Mouse (Mus musculus) thymus, adult 2 months (tissue): ENCODE data around the gene Fkbpl. TPM values are rescaled to one million over a fixed set of nuclear protein-coding genes. Genes with fewer than 3 reads are reported as not detected.

Experiments used
- DNase-seq: peaks from one replicate; pipeline ENCODE4 v3.0.0; 2021
- H3K27ac ChIP-seq: fragments of 200-500 bp; 2 replicates; pipeline ENCODE4 v1.5.1; 2012; ENCODE audit warnings: low read length, control low read depth; ENCODE audit not compliant: control insufficient read depth, insufficient read depth
- H3K27me3 ChIP-seq: fragments of 200-500 bp; 2 replicates; pipeline ENCODE4 v1.6.1; 2012; ENCODE audit warnings: mild to moderate bottlenecking, low read length, moderate library complexity, mixed read lengths; ENCODE audit not compliant: control insufficient read depth, insufficient read depth
- H3K36me3 ChIP-seq: fragments of 200-500 bp; 2 replicates; pipeline ENCODE4 v1.6.1; 2012; ENCODE audit warnings: mild to moderate bottlenecking, low read length, moderate library complexity; ENCODE audit not compliant: control insufficient read depth, insufficient read depth
- H3K4me1 ChIP-seq: fragments of 200-500 bp; replicated peaks from 2 replicates; pipeline ENCODE4 v1.6.1; 2012; ENCODE audit warnings: low read length; ENCODE audit not compliant: control insufficient read depth, insufficient read depth
- H3K4me3 ChIP-seq: fragments of 200-500 bp; 2 replicates; pipeline ENCODE4 v1.5.1; 2012; ENCODE audit warnings: mild to moderate bottlenecking, low read length, control low read depth, moderate library complexity; ENCODE audit not compliant: control insufficient read depth, insufficient read depth
- CTCF ChIP-seq: fragments of 200-500 bp; IDR thresholded peaks from 2 replicates; pipeline ENCODE4 v1.5.1; 2012; ENCODE audit warnings: mild to moderate bottlenecking, control low read depth, low read length, moderate library complexity, borderline replicate concordance; ENCODE audit not compliant: control insufficient read depth, poor library complexity, insufficient read depth; ENCODE audit errors: extremely low read depth
- POLR2A ChIP-seq: fragments of 200-500 bp; IDR thresholded peaks from 2 replicates; pipeline ENCODE4 v1.6.1; 2012; ENCODE audit warnings: mild to moderate bottlenecking, low read length, control low read depth, moderate library complexity; ENCODE audit not compliant: control insufficient read depth, poor library complexity, insufficient read depth; ENCODE audit errors: extremely low read depth
- WGBS: fragments of 180-500 bp; shearing (Covaris S2); methylation state at CpG from one replicate; pipeline ENCODE4 v1.1.7; 2018; 5-methylcytosine and 5-hydroxymethylcytosine counted together
- polyA plus RNA-seq: library from polyadenylated mRNA; depleted of rRNA; stranded (reverse); fragments of >200 nt; gene quantifications from 2 replicates; pipeline ENCODE4 v1.2.3, GENCODE M21; 2012; rRNA removed

Fkbpl gene
- polyA plus RNA-seq: 3.4 and 5.8 TPM in 2 replicates

DNA sequence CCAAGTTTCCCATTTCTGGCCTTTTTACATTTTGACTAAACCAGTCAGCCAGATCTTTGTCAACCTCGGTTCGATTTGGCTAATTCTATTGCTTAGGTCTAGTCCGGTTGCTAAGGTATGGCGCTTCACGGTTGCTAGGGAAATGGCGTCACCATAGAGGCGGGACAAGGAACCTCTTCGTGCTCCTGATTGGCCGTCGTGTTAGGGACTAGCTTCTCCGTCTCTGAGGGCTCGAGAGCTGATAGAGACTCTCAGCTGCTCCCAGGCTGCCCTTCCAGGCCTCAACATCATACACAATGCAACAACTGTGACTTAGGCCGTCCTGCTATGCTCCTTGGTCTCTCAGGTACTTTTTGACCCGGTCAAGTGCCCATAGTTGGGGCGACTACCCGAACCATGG is at the start of gene Fkbpl:
TSS of gene Fkbpl (plus strand) at position 157 of the 400 bp plus-strand sequence.
- Histone ChIP-seq H3K27ac (peak within 1 kb of the TSS; percentile 37; the same call in 1 of the 2 replicates), H3K4me1 (peaks cover 27% of the 10 kb centered on the region), H3K36me3 (no peaks in the 10 kb centered on the region), H3K27me3 (no peaks in the 10 kb centered on the region), H3K4me3 (peak within 1 kb of the TSS; percentile 39)
- TF ChIP-seq CTCF (no peak), POLR2A (0 out of 2 replicates have a peak, but pooled peaks have one; percentile 33)
- WGBS: 2% methylated on average over 16 of the region's 16 CpGs
- DNase-seq: peak; percentile 96

DNA sequence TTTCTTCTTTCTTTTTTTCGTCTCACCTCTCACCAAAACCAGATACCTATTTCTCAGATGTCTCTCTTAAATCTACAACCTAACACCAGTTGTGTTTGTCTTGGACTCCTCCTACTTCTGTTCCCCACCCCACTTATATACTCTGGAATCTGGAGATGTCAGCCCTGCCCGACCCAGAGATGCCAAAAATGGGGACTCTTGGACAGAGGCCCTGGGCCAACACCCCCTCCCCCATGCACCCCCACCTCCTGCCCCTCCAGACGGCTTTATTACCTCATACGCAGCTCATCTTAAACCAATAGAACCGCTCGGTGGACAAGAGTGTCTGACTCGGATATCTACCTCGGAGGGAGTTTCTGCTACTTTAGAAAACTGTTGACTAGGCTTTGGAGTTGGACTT is 48.5 kb upstream of the Fkbpl start:
- TF ChIP-seq POLR2A: no peak
- no peak for TF ChIP-seq CTCF
- DNase-seq: no peak
- peaks cover 15% of the 10 kb centered on the region for H3K4me1 ChIP-seq
- 91% methylated on average over 8 of the region's 8 CpGs for WGBS
- H3K27me3 ChIP-seq: no peaks in the 10 kb centered on the region
- H3K27ac ChIP-seq: no peak overlapping the region
- peaks cover 20% of the 10 kb centered on the region for H3K36me3 ChIP-seq
- H3K4me3 ChIP-seq: no peak overlapping the region

DNA sequence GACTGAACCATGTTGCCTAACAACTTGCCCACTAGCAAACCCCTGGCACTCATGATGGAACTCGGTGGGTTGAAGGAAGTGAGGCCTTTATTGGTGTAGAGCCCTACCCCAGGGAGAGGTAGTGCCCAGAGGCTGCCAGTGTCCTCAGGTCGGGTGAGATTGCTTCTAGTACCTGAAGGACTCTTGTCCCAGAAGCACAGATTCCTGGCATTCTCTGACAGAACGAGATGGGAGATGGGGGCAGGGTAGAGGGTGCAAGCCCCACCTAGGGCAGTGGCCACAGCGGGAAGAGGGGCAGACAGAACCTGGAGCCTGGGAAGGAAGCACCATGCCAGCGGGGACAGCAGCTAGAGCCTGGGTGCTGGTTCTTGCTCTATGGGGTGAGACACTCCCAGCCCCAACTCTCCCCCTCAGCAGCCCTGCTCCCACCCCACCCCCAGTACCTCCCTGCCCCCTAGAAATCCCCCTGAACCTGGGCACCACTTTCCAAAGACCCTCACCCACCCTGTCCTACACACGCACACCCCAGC is 46.9 kb upstream of the Fkbpl start, which contains the start of gene Ager:
TSS of gene Ager (plus strand) at position 297 of the 530 bp plus-strand sequence.
- TF ChIP-seq CTCF: no peak
- no peak for TF ChIP-seq POLR2A
- Histone ChIP-seq H3K4me3 (no peak within 1 kb of the TSS), H3K27me3 (no peaks in the 10 kb centered on the region), H3K27ac (no peak within 1 kb of the TSS), H3K36me3 (peaks cover 20% of the 10 kb centered on the region), H3K4me1 (peaks cover 22% of the 10 kb centered on the region)
- DNase-seq: no peak
- 69% methylated on average over 6 of the region's 6 CpGs for WGBS

DNA sequence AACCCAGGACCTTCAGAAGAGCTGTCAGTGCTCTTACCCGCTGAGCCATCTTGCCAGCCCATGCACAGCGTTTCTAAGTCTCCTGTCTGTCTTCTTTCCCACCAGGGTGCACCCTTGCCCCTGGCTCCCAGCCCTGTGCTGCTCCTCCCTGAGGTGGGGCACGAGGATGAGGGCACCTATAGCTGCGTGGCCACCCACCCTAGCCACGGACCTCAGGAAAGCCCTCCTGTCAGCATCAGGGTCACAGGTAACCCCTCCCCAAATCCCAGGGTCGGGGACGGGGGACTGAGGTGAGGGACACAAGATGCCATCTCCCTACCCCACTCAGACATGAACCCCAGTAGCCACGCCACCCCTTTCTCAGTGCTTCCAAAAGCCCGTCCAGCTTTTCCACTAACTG is 44.7 kb upstream of the Fkbpl start:
- no peak overlapping the region for H3K4me3 ChIP-seq
- H3K36me3 ChIP-seq: peaks cover 12% of the 10 kb centered on the region
- WGBS: 93% methylated on average over 9 of the region's 9 CpGs
- H3K27ac ChIP-seq: no peak overlapping the region
- no peaks in the 10 kb centered on the region for H3K27me3 ChIP-seq
- no peak for DNase-seq
- TF ChIP-seq POLR2A (no peak), CTCF (no peak)
- peaks cover 14% of the 10 kb centered on the region for H3K4me1 ChIP-seq

DNA sequence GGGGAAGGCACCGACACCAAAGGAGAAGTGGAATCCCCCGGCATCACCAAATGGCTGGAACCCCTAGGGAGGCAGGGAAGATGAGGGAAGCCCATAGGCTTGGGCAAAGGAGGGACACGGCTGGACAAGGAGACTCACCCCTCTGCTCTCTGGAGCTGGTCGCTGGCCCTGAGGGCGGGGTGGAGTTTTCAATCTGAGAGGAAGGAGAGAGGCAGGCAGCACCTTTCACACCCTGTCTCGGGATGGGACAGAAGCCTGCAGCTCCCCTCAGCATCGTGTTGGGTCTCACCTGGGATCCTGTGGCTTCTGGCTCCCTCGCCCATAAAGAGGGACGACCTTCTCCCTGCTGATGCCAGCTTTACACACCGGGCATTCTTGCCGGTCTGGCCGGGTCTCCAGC is 42.8 kb upstream of the Fkbpl start:
- Histone ChIP-seq H3K36me3 (no peaks in the 10 kb centered on the region), H3K4me1 (peaks cover 25% of the 10 kb centered on the region), H3K4me3 (no peak overlapping the region), H3K27me3 (no peaks in the 10 kb centered on the region), H3K27ac (no peak overlapping the region)
- TF ChIP-seq POLR2A: no peak
- no peak for TF ChIP-seq CTCF
- DNase-seq: no peak
- WGBS: 94% methylated on average over 12 of the region's 12 CpGs

DNA sequence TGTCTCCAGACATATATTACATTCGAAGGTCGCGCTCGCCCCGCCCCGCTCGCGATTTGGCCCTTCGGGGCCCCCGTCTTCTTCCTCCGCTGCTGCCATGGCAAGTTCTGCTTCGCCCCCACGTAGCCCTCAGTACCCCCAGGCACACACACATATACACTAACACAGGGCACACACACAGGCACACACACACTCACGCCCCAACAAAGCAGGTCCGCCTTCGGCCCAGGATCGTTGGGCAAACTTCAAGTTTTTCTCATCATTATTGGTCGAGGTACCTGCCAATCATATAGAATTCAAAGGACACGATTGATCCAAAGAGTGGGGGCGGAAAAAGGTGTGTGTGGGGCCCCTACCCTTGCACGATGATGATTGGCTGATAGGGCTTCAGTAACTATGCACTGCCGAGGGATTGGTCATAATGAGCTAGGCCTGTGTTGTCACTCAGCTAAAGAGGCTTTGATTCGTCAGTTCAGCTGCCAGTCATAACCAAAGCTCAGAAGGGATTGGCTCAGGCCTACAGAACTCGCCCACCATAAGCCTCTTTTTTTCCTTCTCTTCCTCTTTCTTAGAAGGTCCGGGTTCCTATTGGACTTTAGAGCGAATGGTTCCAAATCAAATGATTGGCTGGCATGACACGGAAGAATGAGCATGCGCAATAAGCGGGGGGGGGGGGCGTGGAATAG is 41.0 kb upstream of the Fkbpl start, which contains the start of gene Rnf5:
TSS of gene Rnf5 (minus strand) at position 316 of the 686 bp plus-strand sequence.
- peak within 1 kb of the TSS; percentile 87 for H3K4me3 ChIP-seq
- TF ChIP-seq CTCF: no peak
- TF ChIP-seq POLR2A: peak; percentile 47
- H3K36me3 ChIP-seq: no peaks in the 10 kb centered on the region
- WGBS: 1% methylated on average over 30 of the region's 30 CpGs
- H3K4me1 ChIP-seq: peaks cover 32% of the 10 kb centered on the region
- H3K27me3 ChIP-seq: no peaks in the 10 kb centered on the region
- peak within 1 kb of the TSS; percentile 84 for H3K27ac ChIP-seq
- DNase-seq: peak; percentile 97
